Mouse (Mus musculus) C2C12 (cell line): ENCODE measurements around the gene Gm3646. TPM values are rescaled to one million over a fixed set of nuclear protein-coding genes. Genes with fewer than 3 reads are reported as not detected.

Experiments used
- H3K27me3 ChIP-seq: one replicate; pipeline ENCODE4 v1.6.1; 2011; ENCODE audit not compliant: control insufficient read depth, insufficient read depth, insufficient read length
- H3K36me3 ChIP-seq: one replicate; pipeline ENCODE4 v1.6.1; 2011; ENCODE audit not compliant: control insufficient read depth, insufficient read depth
- H3K4me3 ChIP-seq: one replicate; pipeline ENCODE4 v1.5.1; 2011; ENCODE audit warnings: mild to moderate bottlenecking, control low read depth; ENCODE audit not compliant: poor library complexity, insufficient read depth, severe bottlenecking
- H3K79me2 ChIP-seq: one replicate; pipeline ENCODE4 v1.6.1; 2011; ENCODE audit not compliant: control insufficient read depth, insufficient read depth
- H3K79me3 ChIP-seq: one replicate; pipeline ENCODE4 v1.6.1; 2011; ENCODE audit warnings: low read depth, control low read depth
- H3ac ChIP-seq: one replicate; pipeline ENCODE3; 2011; ENCODE audit warnings: low read depth; ENCODE audit not compliant: control insufficient read depth, insufficient read length
- CEBPB ChIP-seq: IDR thresholded peaks from one replicate; pipeline ENCODE4 v1.6.1; 2011; ENCODE audit warnings: low read depth, mild to moderate bottlenecking, control low read depth, moderate library complexity
- CTCF ChIP-seq: IDR thresholded peaks from one replicate; pipeline ENCODE4 v1.5.1; 2011; ENCODE audit not compliant: control insufficient read depth, insufficient read depth, insufficient read length
- FOSL1 ChIP-seq: IDR thresholded peaks from one replicate; pipeline ENCODE4 v1.8.0; 2011; ENCODE audit warnings: mild to moderate bottlenecking, low read length; ENCODE audit not compliant: poor library complexity, insufficient read depth, severe bottlenecking
- MAX ChIP-seq: IDR thresholded peaks from one replicate; pipeline ENCODE4 v1.6.1; 2011; ENCODE audit warnings: mild to moderate bottlenecking, control low read depth
- MYOD1 ChIP-seq: IDR thresholded peaks from one replicate; pipeline ENCODE4 v1.6.1; 2011; ENCODE audit warnings: low read depth; ENCODE audit not compliant: control insufficient read depth, insufficient read length
- MYOG ChIP-seq: IDR thresholded peaks from one replicate; pipeline ENCODE4 v1.6.1; 2011; ENCODE audit not compliant: control insufficient read depth, insufficient read length; ENCODE audit errors: extremely low read depth
- USF1 ChIP-seq: IDR thresholded peaks from one replicate; pipeline ENCODE4 v1.6.1; 2011; ENCODE audit warnings: low read depth, mild to moderate bottlenecking, control low read depth, moderate library complexity
- polyA plus RNA-seq: library from polyadenylated mRNA; unstranded; fragments of >200 nt; fragmentation: generic; extraction: Trizol; gene quantifications from one replicate; pipeline ENCODE4 v1.2.1, GENCODE M21; 2012; ENCODE audit warnings: missing spikeins

Gm3646 gene
- polyA plus RNA-seq, 1 experiment: 0.22 TPM

DNA sequence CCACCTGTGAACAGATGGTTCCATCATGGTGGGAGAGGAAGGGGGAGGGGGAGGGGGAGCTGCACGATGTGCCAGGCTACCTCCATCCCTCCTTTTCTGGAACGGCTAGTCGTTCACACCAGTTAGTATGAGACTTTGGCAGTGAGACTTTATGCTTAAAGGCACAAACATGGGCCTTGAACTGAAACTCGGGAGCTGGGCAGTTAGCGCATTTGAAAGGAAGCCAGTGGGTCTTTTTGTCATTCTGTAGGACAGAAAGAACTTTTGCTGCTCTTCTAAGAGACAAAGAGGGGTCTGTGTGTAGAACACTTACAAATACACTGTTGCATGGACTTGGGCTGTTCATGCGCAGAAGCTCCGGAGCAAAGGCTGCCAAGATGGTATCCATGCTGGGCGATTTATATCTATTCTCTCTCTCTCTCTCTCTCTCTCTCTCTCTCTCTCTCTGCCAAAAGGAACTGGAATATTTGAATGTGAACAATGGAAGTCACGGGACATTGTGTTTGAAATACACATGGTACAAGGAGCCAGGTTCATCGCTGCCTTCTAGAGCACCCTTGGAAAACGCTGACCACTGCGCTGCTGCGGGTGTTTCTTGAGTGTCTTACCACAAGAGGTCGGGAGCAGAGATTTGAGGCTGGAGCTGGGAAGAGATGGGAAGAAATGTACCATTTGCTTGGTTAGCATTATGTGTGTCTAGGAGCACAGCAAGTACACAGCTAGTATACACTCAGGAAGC is 31.0 kb downstream of the Gm3646 start:
- no peaks in the 10 kb centered on the region for H3K79me2 ChIP-seq
- H3K36me3 ChIP-seq: no peaks in the 10 kb centered on the region
- no peak overlapping the region for H3K4me3 ChIP-seq
- no peaks in the 10 kb centered on the region for H3K27me3 ChIP-seq
- H3K79me3 ChIP-seq: no peaks in the 10 kb centered on the region
- no peak overlapping the region for H3ac ChIP-seq
- no peak for TF ChIP-seq MAX
- no peak for TF ChIP-seq MYOD1
- no peak for TF ChIP-seq MYOG
- no peak for TF ChIP-seq FOSL1
- TF ChIP-seq CEBPB: no peak
- TF ChIP-seq USF1: no peak
- TF ChIP-seq CTCF: no peak

DNA sequence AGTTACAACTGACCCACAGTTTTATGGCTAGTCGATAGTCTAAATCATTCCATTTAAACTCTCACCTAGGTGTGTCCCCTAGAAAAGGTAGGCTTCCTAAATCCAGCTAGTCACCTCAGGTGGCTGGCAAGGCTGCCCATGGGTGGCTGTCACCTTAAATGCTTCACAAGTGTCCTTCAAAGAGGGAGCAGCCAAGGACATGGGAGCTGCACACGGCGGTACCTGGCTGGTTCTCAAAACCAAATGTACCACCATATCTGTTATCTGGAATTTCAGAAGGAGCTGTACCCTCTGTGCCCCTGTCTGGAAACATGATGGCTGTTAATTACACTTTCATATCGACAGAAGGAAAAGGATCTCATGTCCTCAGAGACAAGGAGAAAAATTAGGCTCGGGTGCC is 31.6 kb downstream of the Gm3646 start:
- Histone ChIP-seq H3ac (no peak overlapping the region), H3K27me3 (no peaks in the 10 kb centered on the region), H3K79me2 (no peaks in the 10 kb centered on the region), H3K79me3 (no peaks in the 10 kb centered on the region), H3K36me3 (no peaks in the 10 kb centered on the region), H3K4me3 (no peak overlapping the region)
- TF ChIP-seq MYOG (no peak), MAX (no peak), USF1 (no peak), MYOD1 (no peak)

DNA sequence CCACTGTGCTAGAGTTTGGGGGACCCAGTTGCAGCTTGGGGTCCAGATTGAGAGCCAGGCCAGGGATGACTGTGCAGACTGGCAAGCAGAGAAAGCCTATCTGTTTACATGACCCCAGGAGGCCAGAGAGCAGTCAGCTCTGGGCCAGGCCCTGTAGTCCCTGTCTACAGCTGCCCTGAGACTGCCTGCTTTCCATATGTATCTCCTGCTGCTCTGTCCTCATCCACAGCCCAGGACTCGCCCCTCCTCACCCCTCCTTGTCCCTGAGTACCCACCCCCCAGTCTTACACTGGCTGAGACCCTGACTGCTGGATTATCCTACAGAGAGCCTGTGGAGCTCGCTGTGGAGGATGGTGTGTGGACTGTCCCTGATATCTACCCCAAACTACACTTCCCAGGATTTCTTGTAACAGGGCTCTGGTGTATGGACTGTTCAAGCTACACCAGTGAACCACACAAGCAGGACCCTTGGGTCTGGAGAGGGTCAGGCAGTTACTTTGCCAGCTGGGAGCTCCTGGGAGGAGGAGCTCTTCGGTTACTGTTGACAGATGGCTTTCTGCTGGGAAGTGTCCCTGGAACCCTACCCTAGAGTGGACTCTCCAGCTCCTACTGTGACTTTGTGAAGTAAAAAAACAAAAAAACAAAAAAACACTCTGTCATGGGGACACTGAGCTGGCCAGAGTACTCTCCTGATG is 32.6 kb downstream of the Gm3646 start:
- Histone ChIP-seq H3K36me3 (no peaks in the 10 kb centered on the region), H3K79me3 (no peaks in the 10 kb centered on the region), H3K4me3 (no peak overlapping the region), H3K27me3 (no peaks in the 10 kb centered on the region), H3ac (no peak overlapping the region), H3K79me2 (no peaks in the 10 kb centered on the region)
- TF ChIP-seq CEBPB: no peak
- TF ChIP-seq MYOG: no peak
- TF ChIP-seq USF1: no peak
- no peak for TF ChIP-seq FOSL1
- TF ChIP-seq MAX: no peak
- no peak for TF ChIP-seq MYOD1
- no peak for TF ChIP-seq CTCF

DNA sequence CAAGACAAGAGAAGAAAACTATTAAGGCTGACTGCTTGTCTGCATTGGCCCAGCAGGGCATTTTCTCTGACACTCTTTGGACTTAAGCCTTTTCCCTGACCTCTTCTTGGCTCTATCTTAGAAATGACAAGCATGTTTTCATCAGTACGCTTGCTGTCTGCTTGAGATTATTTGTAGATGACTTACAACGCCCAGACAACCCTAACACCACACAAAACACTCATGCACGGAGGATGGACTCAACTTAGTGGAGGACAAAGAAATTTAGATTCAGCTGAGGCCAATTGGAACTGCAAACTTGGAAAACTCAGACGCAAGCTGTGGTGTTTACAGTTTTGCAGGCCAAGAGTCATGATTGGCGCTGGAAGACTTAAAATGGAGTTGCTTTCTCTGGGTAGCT is 34.7 kb downstream of the Gm3646 start:
- Histone ChIP-seq H3ac (no peak overlapping the region), H3K79me2 (no peaks in the 10 kb centered on the region), H3K36me3 (no peaks in the 10 kb centered on the region), H3K4me3 (no peak overlapping the region), H3K27me3 (no peaks in the 10 kb centered on the region), H3K79me3 (no peaks in the 10 kb centered on the region)
- TF ChIP-seq CEBPB: no peak
- no peak for TF ChIP-seq MYOG
- no peak for TF ChIP-seq CTCF
- no peak for TF ChIP-seq MAX

DNA sequence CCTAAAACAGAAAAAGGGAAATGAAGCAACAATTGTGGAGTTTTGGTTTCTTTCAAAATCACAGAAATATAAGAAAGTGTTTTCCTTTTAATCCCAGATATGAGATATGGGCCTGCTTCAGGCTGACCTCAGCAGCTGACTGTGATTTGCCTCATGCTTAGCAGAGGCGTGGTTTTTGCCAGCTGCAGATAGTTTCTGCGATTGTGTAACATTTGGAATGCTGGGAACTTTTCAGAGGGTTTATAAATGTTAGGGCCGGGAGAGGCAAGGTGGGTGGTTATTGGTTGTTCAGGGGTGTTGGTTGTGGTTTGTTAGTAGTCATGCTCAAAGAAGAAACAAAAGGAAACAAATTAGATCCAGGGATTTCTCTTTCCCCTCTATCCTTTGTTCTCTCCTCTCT is 37.1 kb downstream of the Gm3646 start:
- H3K36me3 ChIP-seq: no peaks in the 10 kb centered on the region
- TF ChIP-seq CTCF (no peak), CEBPB (peak; percentile 51)
- H3K79me3 ChIP-seq: no peaks in the 10 kb centered on the region
- no peak overlapping the region for H3ac ChIP-seq
- no peak overlapping the region for H3K4me3 ChIP-seq
- H3K79me2 ChIP-seq: no peaks in the 10 kb centered on the region
- H3K27me3 ChIP-seq: no peaks in the 10 kb centered on the region

DNA sequence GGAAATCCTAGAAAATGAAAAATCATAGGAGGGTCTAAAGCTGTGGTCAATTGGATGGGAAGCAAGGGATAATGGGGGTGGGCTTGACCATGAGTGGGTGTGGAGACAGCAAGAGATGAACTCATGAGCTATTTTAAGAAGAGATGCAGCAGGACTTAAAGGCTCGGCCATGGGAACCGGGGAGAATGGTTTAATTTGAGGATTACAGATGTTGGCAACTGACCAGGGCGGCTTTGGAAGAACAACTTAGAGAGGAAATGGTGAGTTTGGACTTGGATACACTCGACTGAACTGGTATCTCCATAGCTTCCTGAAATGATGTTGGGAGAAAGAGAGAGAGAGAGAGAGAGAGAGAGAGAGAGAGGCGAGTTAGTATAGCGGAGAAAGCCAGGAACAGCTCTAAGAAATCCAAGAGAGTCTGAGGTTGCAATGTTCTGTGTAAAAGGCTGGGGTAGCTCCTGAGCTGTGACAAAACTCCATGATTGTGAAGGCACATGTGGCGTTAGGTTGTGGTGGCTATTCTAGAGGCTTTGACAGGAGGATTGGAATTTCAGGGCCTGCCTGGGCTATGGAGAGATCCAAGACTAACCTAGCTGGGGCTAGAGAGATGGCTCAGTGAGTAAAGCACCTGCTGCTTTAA is 39.2 kb downstream of the Gm3646 start:
- Histone ChIP-seq H3ac (no peak overlapping the region), H3K4me3 (no peak overlapping the region), H3K79me2 (no peaks in the 10 kb centered on the region), H3K36me3 (no peaks in the 10 kb centered on the region), H3K79me3 (no peaks in the 10 kb centered on the region), H3K27me3 (no peaks in the 10 kb centered on the region)
- no peak for TF ChIP-seq CTCF
- no peak for TF ChIP-seq MAX
- TF ChIP-seq USF1: no peak
- TF ChIP-seq MYOG: no peak
- TF ChIP-seq FOSL1: no peak
